In the genomic region with DNA sequence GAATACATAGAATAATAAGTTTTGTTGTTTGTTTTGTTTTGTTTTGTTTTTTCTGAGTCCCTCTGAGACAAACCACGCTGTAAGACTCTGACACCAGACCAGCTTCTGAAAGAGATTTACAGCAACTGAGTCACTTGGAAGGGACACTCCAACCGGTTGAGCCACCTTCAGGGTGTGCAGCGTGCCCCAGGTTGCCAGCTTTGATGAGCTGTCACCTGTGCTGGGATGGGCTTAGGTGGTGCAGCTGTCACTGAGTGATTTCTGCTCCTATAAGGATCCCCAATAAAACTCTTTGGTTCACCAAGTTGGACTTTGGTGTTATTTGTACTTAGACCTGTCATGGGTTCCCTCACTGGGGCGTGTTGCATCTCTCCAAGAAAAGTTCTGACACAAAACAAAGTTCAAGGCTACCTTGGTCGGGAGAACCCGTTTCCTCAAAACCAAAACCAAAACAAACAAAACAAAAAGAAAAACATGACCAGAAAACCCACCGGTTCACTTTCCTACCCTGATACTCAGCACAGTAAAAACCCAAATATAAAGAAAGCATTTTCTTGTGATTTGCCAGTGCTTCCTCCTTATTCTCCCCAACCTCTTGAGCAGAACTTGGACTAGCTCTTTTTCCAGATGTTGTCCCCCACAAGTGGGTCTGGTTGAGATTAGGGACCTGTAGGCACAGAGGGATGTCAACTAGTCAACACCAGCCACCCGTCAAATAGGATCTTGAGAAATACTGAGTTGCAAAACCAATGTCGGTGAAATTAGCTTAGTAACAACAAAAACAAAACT, we compare ENCODE assay signal across 15 mouse cellular contexts. TPM values are rescaled to one million over a fixed set of nuclear protein-coding genes. Genes with fewer than 3 reads are reported as not detected.
DNase-seq lines count a peak whose midpoint lies in the region; ATAC-seq and TF ChIP-seq lines count a peak whose summit lies in the region.
"Had no signal": no experiment of that assay in that cellular context is flagged by ENCODE, and none has a peak within 500 bp of the region (broad histone marks: within the 10 kb centered on the region; RNA-seq: fewer than 3 reads in every experiment).

No protein-coding gene starts in this region.

- DNase-seq in liver, adult 2 months (ENCODE audit: extremely low read depth, low read depth, low spot score): peak; percentile 71
- DNase-seq in liver, embryonic 11.5 days (ENCODE audit: low spot score): no peak
- DNase-seq in liver, embryonic 14.5 days (ENCODE audit: low read depth in 3 of 3, low spot score in 3 of 3): no peak
- DNase-seq in testis, postnatal 10 days (ENCODE audit: low spot score): no peak
- DNase-seq: adrenal gland, postnatal 14 days; cerebellum, postnatal 10 days; gastrocnemius, postnatal 10 days; layer of hippocampus, postnatal 36 days; lung, embryonic 14.5 days had no signal

- no peaks in the 10 kb centered on the region; the same call in 1 of the 2 replicates for H3K79me2 ChIP-seq in liver, adult 2 months (ENCODE audit: control insufficient read depth, insufficient read depth, low read length)

- H3K27ac ChIP-seq in liver, adult 2 months (replicated peaks; ENCODE audit: insufficient read depth, low read depth, low read length): peak overlapping the region; percentile 89
- H3K27ac ChIP-seq in liver, embryonic 11.5 days (ENCODE audit: low read depth, low read length): no peak overlapping the region
- 0 out of 2 replicates have a peak overlapping the region, but pooled peaks have one; percentile 39 for H3K27ac ChIP-seq in embryonic facial prominence, embryonic 15.5 days (replicated peaks)
- H3K27ac ChIP-seq in liver, embryonic 14.5 days: no peak overlapping the region; the same call in 1 of the 2 replicates
- H3K27ac ChIP-seq in small intestine, adult 2 months (ENCODE audit: insufficient read depth, low read depth, low read length): peak overlapping the region; percentile 94
- no peak overlapping the region for H3K27ac ChIP-seq in hindbrain, embryonic 12.5 days
- H3K27ac ChIP-seq: heart, embryonic 10.5 days; hindbrain, postnatal 0 days had no signal

- H3K4me2 ChIP-seq in liver, embryonic 11.5 days: no peak overlapping the region
- no peak overlapping the region for H3K4me2 ChIP-seq in embryonic facial prominence, embryonic 15.5 days (replicated peaks)
- no peak overlapping the region for H3K4me2 ChIP-seq in liver, embryonic 14.5 days (ENCODE audit: low read depth)
- no peak overlapping the region for H3K4me2 ChIP-seq in hindbrain, embryonic 12.5 days (replicated peaks)
- H3K4me2 ChIP-seq: lung, embryonic 14.5 days had no signal

- H3K36me3 ChIP-seq in liver, adult 2 months (ENCODE audit: control insufficient read depth, insufficient read depth, low read length): no peaks in the 10 kb centered on the region
- H3K36me3 ChIP-seq in liver, embryonic 11.5 days (ENCODE audit: control insufficient read depth, insufficient read depth, low read length): no peaks in the 10 kb centered on the region
- H3K36me3 ChIP-seq in embryonic facial prominence, embryonic 15.5 days: no peaks in the 10 kb centered on the region
- no peaks in the 10 kb centered on the region for H3K36me3 ChIP-seq in liver, embryonic 14.5 days (replicated peaks; ENCODE audit: control insufficient read depth, insufficient read depth, low read depth)
- no peaks in the 10 kb centered on the region for H3K36me3 ChIP-seq in small intestine, adult 2 months (ENCODE audit: control insufficient read depth, insufficient read depth, low read length)
- H3K36me3 ChIP-seq in hindbrain, embryonic 12.5 days: no peaks in the 10 kb centered on the region
- H3K36me3 ChIP-seq: heart, embryonic 10.5 days had no signal

- peaks cover 13% of the 10 kb centered on the region for H3K4me1 ChIP-seq in liver, adult 2 months (ENCODE audit: control insufficient read depth, insufficient read depth, low read length)
- peaks cover 25% of the 10 kb centered on the region for H3K4me1 ChIP-seq in liver, embryonic 11.5 days (replicated peaks; ENCODE audit: control insufficient read depth, insufficient read depth, low read length)
- H3K4me1 ChIP-seq in embryonic facial prominence, embryonic 15.5 days: peaks cover 11% of the 10 kb centered on the region
- H3K4me1 ChIP-seq in liver, embryonic 14.5 days (replicated peaks; ENCODE audit: control insufficient read depth in 2 of 2, insufficient read depth in 2 of 2, low read length in 1 of 2): peaks cover 23 to 46% of the 10 kb centered on the region in 2 experiments
- peaks cover 28% of the 10 kb centered on the region; the same call in 1 of the 2 replicates for H3K4me1 ChIP-seq in small intestine, adult 2 months (ENCODE audit: control insufficient read depth, insufficient read depth, insufficient read length, low read length)
- H3K4me1 ChIP-seq in hindbrain, embryonic 12.5 days: no peaks in the 10 kb centered on the region

- no peak for TF ChIP-seq EP300 in liver, embryonic 14.5 days (IDR thresholded peaks at IDR 0.05; ENCODE audit: low read depth)

- no peak for TF ChIP-seq CTCF in liver, adult 2 months (IDR thresholded peaks at IDR 0.05; ENCODE audit: low read depth, low read length)
- TF ChIP-seq CTCF in liver, embryonic 14.5 days (IDR thresholded peaks at IDR 0.05; ENCODE audit: low read depth): no peak
- no peak for TF ChIP-seq CTCF in small intestine, adult 2 months (IDR thresholded peaks at IDR 0.05; ENCODE audit: extremely low read depth, insufficient read length, insufficient replicate concordance, low read depth, low read length)

- no peak overlapping the region for H3K9ac ChIP-seq in liver, adult 2 months (ENCODE audit: low read depth, low read length)
- H3K9ac ChIP-seq in liver, embryonic 11.5 days (ENCODE audit: low read depth, low read length): no peak overlapping the region
- no peak overlapping the region for H3K9ac ChIP-seq in embryonic facial prominence, embryonic 15.5 days
- 0 out of 2 replicates have a peak overlapping the region, but pooled peaks have one; percentile 13 for H3K9ac ChIP-seq in liver, embryonic 14.5 days (replicated peaks)
- no peak overlapping the region for H3K9ac ChIP-seq in hindbrain, embryonic 12.5 days
- H3K9ac ChIP-seq: lung, embryonic 14.5 days had no signal

- H3K9me3 ChIP-seq in liver, embryonic 11.5 days (ENCODE audit: control insufficient read depth, low read length): no peaks in the 10 kb centered on the region
- H3K9me3 ChIP-seq in embryonic facial prominence, embryonic 15.5 days (replicated peaks): no peaks in the 10 kb centered on the region
- H3K9me3 ChIP-seq in liver, embryonic 14.5 days (ENCODE audit: control insufficient read depth, low read length): no peaks in the 10 kb centered on the region
- no peaks in the 10 kb centered on the region for H3K9me3 ChIP-seq in hindbrain, embryonic 12.5 days (replicated peaks)
- H3K9me3 ChIP-seq: heart, embryonic 10.5 days had no signal

- no peaks in the 10 kb centered on the region for H3K27me3 ChIP-seq in liver, adult 2 months (ENCODE audit: control insufficient read depth, insufficient read depth, low read length)
- no peaks in the 10 kb centered on the region for H3K27me3 ChIP-seq in liver, embryonic 11.5 days (replicated peaks; ENCODE audit: control insufficient read depth, insufficient read depth, low read length)
- H3K27me3 ChIP-seq in embryonic facial prominence, embryonic 15.5 days: no peaks in the 10 kb centered on the region
- no peaks in the 10 kb centered on the region for H3K27me3 ChIP-seq in liver, embryonic 14.5 days (ENCODE audit: control insufficient read depth, insufficient read depth, low read length)
- H3K27me3 ChIP-seq in small intestine, adult 2 months (ENCODE audit: control insufficient read depth, insufficient read depth, low read length): no peaks in the 10 kb centered on the region
- no peaks in the 10 kb centered on the region for H3K27me3 ChIP-seq in hindbrain, embryonic 12.5 days

- WGBS in liver, adult 2 months: 39% methylated on average over 9 of the region's 9 CpGs
- WGBS in liver, embryonic 11.5 days: 65% methylated on average over 9 of the region's 9 CpGs
- 58% methylated on average over 9 of the region's 9 CpGs for WGBS in embryonic facial prominence, embryonic 15.5 days
- 54% methylated on average over 9 of the region's 9 CpGs for WGBS in liver, embryonic 14.5 days (ENCODE audit: insufficient replicate concordance)
- 27% methylated on average over 9 of the region's 9 CpGs for WGBS in small intestine, adult 2 months
- WGBS in hindbrain, embryonic 12.5 days: 75% methylated on average over 9 of the region's 9 CpGs

- no peak for TF ChIP-seq POLR2A in liver, adult 2 months (IDR thresholded peaks at IDR 0.05; ENCODE audit: extremely low read depth, insufficient read depth, low read length)
- TF ChIP-seq POLR2A in small intestine, adult 2 months (IDR thresholded peaks at IDR 0.05; ENCODE audit: low read depth, low read length): no peak

- no peak for ATAC-seq in liver, embryonic 11.5 days (replicated peaks; ENCODE audit: low FRiP score)
- no peak for ATAC-seq in embryonic facial prominence, embryonic 15.5 days (ENCODE audit: insufficient number of reproducible peaks, low FRiP score, low TSS enrichment, low read depth)
- no peak for ATAC-seq in liver, embryonic 14.5 days (ENCODE audit: insufficient read depth)
- no peak for ATAC-seq in hindbrain, embryonic 12.5 days (ENCODE audit: low FRiP score)
- ATAC-seq in erythroblast, adult 5-6 weeks (replicated peaks; ENCODE audit: low FRiP score, poor library complexity, severe bottlenecking): no peak
- ATAC-seq: hindbrain, postnatal 0 days had no signal

- no peak overlapping the region for H3K4me3 ChIP-seq in liver, adult 2 months (ENCODE audit: insufficient read depth, low read depth, low read length)
- H3K4me3 ChIP-seq in liver, embryonic 11.5 days (ENCODE audit: low read depth, low read length): no peak overlapping the region
- no peak overlapping the region for H3K4me3 ChIP-seq in embryonic facial prominence, embryonic 15.5 days (replicated peaks)
- no peak overlapping the region for H3K4me3 ChIP-seq in liver, embryonic 14.5 days (ENCODE audit: insufficient read depth in 1 of 2, low read depth in 2 of 2, low read length in 2 of 2)
- no peak overlapping the region for H3K4me3 ChIP-seq in small intestine, adult 2 months (ENCODE audit: low read depth, low read length)
- H3K4me3 ChIP-seq in hindbrain, embryonic 12.5 days: no peak overlapping the region
- H3K4me3 ChIP-seq: heart, embryonic 10.5 days had no signal

RNA-seq across cellular contexts. Expression of a gene that starts 17.4 kb away (rescaled TPM):
- 13.4 and 18.7 TPM in 2 replicates for total RNA-seq in liver, adult 2 months (2014; rRNA removed)
- polyA plus RNA-seq in liver, adult 2 months (2012; rRNA removed): 20.0 and 22.2 TPM in 2 replicates
- polyA plus RNA-seq in liver, embryonic 11.5 days (2014; fragmentation: Nextera tagmentation; extraction: Ambion mirVana): 14.0 and 15.4 TPM in 2 replicates
- polyA plus RNA-seq in embryonic facial prominence, embryonic 15.5 days (2015; fragmentation: Nextera tagmentation; extraction: Ambion mirVana): 20.3 and 21.0 TPM in 2 replicates
- 5.7 and 8.6 TPM in 2 replicates for polyA plus RNA-seq in liver, embryonic 14.5 days (2012; rRNA removed)
- polyA plus RNA-seq in liver, embryonic 14.5 days (2014; fragmentation: Nextera tagmentation; extraction: Ambion mirVana): 7.9 and 10.8 TPM in 2 replicates
- polyA plus RNA-seq in small intestine, adult 2 months (2012; rRNA removed): 16.5 and 25.8 TPM in 2 replicates
- 12.7 and 13.4 TPM in 2 replicates for polyA plus RNA-seq in hindbrain, embryonic 12.5 days (2016; fragmentation: Nextera tagmentation; extraction: Ambion mirVana)
- 11.7 and 12.5 TPM in 2 replicates for total RNA-seq in erythroblast, adult 5-6 weeks (2015; ENCODE audit: low replicate concordance)
- 7.8 and 12.7 TPM in 2 replicates for total RNA-seq in erythroblast, adult 5-6 weeks (2017; ENCODE audit: low replicate concordance)

Comparison
In these comparisons a context has a peak if more than half of its experiments do, and no peak if none do; other contexts are left out.
1. H3K27ac ChIP-seq: peak in liver, adult 2 months (single experiment), embryonic facial prominence, embryonic 15.5 days (single experiment) and small intestine, adult 2 months (single experiment); none in liver, embryonic 11.5 days (single experiment), liver, embryonic 14.5 days (single experiment) and hindbrain, embryonic 12.5 days (single experiment).